Mouse (Mus musculus): Measurements from ENCODE around the gene Hspa1b. TPM values are rescaled to one million over a fixed set of nuclear protein-coding genes. Genes with fewer than 3 reads are reported as not detected.

Gene Hspa1b
- total RNA-seq, 2 experiments from 2014 or later: 1.2 to 2.0 TPM

DNA sequence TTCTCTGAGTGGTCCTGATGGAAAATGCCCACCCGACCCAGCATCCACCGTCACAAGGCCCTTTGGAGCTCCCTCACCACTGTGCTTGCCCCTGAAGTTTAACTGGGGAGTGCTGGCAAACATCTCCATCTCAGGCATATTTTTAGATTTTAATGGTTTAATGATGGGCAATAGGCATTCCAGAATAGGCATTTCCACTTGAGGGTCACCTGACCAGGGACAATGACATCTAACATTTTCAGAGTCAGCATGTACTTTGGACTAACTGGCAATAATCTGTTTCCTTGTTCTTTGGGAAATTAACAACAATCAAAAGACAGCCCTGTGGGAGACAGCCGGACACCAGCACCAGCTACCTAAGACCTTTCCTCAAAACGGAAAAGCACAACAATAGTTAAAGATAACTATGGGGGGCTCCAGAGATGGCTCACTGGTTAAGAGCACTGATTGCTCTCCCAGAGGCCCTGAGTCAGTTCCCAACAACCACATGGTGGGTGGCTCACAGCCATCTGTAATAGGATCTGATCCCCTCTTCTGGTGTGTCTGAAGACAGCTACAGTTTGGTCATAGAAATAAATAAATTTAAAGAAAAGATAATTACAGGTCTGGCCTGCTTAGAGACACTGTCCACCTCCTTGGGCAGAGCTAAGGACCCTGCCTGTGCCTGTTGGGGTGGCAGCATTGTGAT, 15.8 kb downstream of the Hspa1b start:
- DNase-seq (ENCODE audit: extremely low spot score in 1 of 2, low spot score in 2 of 2): no peak
- intact Hi-C loops (cut with DNase I): no loop called here

DNA sequence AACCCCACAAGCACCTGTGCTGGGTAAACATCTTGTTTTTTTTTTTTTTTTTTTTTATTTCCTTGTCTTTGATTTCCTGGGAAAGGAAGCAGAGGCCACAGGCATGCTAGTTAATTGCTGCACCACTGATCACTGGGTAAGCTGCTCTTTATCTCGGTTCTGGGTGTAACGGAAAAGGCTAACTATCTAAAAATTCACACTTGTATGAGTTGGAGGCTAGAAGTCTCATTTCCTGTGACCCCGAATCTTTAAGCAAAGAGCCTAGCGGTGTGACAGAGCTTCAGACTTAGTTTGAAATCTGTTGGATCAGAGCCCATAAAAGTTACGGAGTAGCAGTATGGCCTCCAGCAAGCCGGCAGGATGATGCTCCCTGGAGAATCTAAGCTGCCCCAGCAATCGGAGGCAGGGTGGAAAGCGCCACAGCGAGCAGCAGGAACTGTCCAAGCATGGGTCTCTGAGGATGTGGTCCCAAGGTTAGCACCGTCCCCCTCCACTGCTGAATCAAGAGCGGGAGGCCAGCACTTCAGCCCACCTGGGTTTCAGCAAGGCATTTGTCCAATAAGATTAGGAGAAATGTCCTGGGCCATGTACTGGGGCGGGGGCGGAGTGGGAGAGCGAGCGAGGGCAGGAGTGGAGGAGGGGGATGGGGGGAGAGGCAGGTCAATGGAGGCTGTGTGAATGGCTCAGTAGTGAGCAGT, 17.5 kb downstream of the Hspa1b start:
- DNase-seq (ENCODE audit: extremely low spot score in 1 of 2, low spot score in 2 of 2): no peak
- intact Hi-C loops (cut with DNase I): no loop called here

DNA sequence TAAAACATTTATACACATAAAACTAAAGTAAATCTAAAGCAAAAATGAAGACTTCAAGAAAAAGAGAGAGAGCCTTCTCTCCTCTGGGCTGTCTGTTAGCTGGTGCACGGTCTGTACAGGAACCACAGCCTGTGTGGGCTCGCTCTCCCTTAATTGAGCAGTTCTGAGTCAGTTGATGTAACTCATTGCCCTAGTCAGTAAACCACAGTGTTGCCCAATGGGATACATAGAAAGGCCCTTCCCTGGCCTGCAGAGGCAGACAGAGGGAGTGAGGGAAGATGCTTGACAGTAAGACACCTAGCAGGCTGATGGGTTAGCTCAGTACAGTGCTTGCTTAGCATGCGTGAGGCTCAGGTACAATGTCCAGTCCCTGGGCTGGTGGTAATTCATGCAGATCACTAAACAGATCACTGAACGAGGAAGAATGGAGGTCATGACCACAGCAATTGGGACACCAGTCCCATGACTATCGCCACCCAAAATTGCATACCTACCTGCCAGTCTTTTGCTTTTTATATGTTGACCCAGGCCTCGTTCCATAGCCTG, 21.0 kb downstream of the Hspa1b start:
- intact Hi-C loops (cut with DNase I): no loop called here
- no peak for DNase-seq (ENCODE audit: extremely low spot score in 1 of 2, low spot score in 2 of 2)

DNA sequence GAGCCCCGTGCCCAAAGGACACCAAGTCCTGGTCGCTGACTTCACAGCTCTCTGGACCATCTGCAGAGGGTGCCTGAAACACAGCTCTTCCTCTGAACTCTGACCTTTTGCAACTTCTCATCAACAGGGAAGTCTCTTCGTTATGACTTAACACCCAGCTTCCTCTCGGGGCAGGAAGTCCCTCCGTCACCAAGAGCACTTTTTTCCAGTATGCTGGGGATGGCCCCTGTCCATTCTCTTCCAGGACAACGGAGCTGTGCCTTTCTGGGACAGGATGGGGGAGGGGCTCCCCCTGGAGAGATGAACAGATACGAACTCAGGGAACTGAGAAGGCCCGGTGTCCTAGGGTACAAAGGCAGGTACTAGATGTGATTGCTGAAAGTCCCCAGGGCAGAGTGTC, 24.2 kb downstream of the Hspa1b start:
- no peak for DNase-seq (ENCODE audit: extremely low spot score in 1 of 2, low spot score in 2 of 2)
- intact Hi-C loops (cut with DNase I): no loop called here

DNA sequence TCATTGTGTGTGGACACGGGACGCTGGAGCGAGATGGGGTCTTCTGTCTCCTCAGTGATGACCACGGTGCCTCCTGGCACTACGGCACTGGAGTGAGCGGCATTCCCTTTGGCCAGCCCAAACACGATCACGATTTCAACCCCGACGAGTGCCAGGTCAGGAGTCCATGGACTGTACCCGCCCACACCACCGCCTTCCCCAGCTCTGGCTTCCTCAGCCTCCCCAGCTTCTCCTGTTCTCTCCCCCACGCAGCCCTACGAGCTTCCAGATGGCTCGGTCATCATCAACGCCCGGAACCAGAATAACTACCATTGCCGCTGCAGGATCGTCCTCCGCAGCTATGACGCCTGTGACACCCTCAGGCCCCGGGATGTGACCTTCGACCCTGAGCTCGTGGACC, 25.0 kb downstream of the Hspa1b start:
- no peak for DNase-seq (ENCODE audit: extremely low spot score in 1 of 2, low spot score in 2 of 2)
- intact Hi-C loops (cut with DNase I): no loop called here

DNA sequence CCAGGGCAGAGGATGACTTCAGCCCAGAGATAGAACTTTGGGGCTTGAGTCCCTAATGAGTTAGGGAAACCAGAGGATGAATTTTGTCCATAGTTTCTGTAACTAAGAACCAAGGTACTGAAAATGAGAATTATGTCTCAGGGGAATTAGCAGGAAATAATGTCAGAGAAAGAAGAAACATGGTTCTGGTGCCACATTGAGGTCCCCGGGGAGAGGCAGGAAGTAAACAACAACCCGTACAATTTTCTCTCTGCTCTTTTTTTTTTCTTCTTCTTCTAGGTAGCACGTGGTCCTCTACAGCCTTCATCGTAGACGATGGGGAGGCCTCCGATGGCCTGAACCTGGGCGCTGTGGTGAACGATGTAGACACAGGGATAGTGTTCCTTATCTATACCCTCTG, 26.8 kb downstream of the Hspa1b start:
- no peak for DNase-seq (ENCODE audit: extremely low spot score in 1 of 2, low spot score in 2 of 2)
- intact Hi-C loops (cut with DNase I): no loop called here

DNA sequence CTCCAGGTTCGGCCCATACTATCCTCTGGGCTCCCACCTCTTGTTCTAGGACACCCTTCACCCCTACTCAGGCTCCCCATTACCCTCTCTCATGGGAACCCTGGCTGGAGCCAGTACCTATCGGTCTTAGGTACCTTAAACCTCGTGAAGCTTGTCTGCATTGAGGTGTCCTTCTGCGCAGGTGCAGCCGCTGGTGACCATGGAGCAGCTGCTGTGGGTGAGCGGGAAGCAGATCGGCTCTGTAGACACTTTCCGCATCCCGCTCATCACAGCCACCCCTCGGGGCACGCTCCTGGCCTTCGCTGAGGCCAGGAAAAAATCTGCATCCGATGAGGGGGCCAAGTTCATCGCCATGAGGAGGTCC, 27.3 kb downstream of the Hspa1b start:
- DNase-seq (ENCODE audit: extremely low spot score in 1 of 2, low spot score in 2 of 2): peak in 1 of 2 experiments; percentile 20
- intact Hi-C loops (cut with DNase I): no loop called here

DNA sequence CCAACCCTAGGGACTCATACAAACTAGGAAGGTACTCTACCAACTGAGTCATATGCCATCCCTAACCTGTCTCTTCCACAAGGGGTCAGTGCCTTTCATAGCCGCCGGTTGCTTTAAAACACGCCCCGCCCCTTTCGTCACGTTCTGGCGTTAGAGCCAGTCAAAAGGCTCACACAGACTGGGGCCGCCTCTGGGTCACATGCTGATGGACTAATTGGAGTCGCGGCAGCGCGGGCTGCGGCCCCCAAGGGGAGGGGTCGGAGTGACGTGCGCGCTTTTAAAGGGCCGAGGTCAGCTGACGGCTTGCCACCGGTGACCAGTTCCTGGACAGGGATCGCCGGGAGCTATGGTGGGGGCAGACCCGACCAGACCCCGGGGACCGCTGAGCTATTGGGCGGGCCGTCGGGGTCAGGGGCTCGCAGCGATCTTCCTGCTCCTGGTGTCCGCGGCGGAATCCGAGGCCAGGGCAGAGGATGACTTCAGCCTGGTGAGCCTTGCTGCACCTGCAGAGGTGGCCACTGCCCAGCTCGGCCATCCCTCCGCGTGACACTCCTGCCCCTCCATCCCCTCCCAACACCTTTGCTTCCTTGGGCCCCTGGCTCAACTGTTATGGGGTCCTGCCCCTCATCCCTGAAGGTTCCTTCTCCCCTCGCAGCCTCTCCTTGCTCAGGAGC, 27.8 kb downstream of the Hspa1b start, which contains the start of gene Neu1:
Gene Neu1, plus strand, starts transcription at position 193 of the 674 bp plus-strand sequence.
- peak; percentile 97 to 99 for DNase-seq (ENCODE audit: extremely low spot score in 1 of 2, low spot score in 2 of 2)
- intact Hi-C loops (cut with DNase I): no loop called here

DNA sequence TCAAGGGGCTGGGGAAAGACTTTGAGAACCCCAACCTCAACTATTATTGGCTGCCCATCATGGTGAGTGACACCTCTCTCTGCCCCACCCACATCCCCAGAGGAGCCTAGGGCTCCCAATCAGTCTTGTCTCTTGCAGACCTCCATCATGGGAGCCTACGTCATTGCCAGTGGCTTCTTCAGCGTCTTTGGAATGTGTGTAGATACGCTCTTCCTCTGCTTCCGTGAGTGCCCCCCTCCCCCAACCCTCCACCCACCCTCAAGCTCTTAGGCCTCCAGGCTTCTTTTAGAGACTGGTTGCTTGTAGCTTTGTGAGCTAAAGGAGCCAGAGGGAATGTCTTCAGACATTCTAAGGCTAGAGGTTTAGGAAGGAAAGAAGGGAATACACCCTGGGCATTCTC, 30.2 kb downstream of the Hspa1b start:
- intact Hi-C loops (cut with DNase I): no loop called here
- DNase-seq (ENCODE audit: extremely low spot score in 1 of 2, low spot score in 2 of 2): no peak

DNA sequence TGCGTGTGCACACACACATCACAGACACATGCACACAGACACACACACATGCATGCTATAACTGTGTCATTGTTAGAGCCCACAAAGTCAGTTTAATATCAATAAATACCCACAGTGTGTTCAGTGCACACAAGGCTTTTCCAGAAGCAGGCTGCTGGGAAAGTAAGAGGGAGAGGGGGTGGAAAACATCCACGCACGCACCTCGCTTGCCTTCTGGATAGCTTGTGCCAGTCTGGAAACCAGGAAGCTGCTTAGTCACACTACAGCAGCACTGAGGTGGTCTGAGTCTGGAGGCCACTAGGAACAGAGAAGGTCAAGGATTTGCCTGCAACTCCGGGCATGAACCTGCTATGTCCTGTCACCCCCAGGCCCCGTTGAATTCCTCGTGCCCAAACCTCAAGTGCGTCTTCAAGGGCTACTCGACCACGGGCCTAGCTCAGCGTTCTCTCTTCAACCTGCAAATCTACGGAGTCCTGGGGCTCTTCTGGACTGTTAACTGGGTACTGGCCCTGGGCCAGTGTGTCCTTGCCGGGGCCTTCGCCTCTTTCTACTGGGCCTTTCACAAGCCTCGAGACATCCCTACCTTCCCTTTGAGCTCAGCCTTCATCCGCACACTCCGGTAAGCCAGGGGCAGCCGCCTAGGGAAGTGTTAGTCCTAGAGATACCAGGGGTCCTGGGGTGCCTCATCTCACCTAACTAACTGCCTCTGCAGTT, 31.6 kb downstream of the Hspa1b start:
- no peak for DNase-seq (ENCODE audit: extremely low spot score in 1 of 2, low spot score in 2 of 2)
- intact Hi-C loops (cut with DNase I): no loop called here

DNA sequence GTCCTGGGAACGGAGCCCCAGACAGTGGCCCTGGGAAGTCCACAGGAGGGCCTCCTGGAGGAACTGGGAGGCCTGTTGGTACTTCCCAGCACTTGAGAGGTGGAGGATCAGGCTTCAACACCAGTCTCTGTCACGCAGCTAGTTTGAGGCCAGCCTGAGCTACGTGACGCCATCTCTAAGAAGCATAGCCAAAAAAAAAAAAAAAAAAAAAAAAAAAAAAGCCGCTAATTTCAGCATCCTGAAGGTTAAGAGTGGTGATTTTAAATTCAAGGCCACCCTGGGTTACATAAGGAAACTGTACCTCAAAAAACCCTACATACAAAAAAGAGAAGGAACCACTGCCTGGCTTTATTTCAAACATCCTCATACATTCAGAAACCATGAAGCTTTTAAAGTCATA, 34.8 kb downstream of the Hspa1b start:
- intact Hi-C loops (cut with DNase I): no loop called here
- DNase-seq (ENCODE audit: extremely low spot score in 1 of 2, low spot score in 2 of 2): no peak

DNA sequence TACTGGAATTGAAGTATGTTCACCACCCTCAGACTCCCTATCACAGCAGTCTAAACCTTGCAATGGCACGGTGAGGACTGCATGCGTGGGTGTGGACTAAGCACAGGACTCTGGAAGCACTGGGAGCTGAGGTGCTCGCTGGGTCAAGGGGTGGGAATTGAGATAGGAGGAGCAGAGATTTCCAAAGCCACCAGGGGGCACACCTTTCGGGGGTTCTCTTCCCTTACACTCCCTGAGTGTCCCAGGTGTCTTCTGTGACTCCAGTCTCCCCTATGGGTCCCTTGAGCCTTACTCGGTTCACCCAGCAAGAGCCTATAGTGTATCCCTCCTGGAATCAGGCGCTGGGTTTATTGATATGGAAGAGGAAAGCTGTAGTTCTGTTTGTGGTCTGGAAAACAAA, 36.1 kb downstream of the Hspa1b start:
- intact Hi-C loops (cut with DNase I): no loop called here
- no peak for DNase-seq (ENCODE audit: extremely low spot score in 1 of 2, low spot score in 2 of 2)

DNA sequence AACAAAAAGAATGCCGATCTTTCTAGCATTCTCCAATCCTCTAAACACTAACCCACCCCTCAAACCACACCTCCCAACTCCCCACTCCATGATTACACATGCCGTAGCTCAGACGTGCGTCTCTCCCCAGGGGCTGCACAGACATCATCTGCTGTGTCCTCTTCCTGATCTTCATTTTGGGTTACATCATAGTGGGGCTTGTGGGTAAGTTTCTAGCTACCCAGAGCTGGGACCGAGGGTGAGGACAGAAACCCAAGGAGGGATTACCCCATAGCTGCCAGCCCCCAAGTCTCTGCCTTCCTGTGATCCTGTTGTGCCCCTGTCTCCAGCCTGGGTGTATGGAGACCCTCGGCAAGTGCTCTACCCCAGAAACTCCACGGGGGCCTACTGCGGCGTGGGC, 41.9 kb downstream of the Hspa1b start:
- intact Hi-C loops (cut with DNase I): no loop called here

DNA sequence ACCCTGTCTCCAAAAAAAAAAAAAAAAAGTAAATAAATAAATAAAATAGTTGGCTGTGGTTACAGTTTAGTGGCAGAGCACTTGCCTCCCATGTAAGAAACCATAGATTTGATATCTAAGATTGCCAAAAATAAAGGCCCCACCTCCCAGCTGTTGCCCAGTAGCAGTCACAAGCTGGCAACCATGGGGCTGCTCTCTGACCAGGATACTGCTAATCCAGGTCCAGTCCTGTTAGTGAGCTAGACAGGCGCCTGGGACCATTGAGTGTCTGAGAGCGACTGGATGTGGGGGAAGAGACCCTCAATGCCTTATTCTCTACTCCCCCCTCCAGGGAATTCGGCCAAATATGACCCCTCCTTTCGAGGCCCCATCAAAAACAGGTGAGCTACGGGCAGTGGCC, 42.7 kb downstream of the Hspa1b start:
- intact Hi-C loops (cut with DNase I): no loop called here
- DNase-seq (ENCODE audit: extremely low spot score in 1 of 2, low spot score in 2 of 2): no peak

More for the DNA sequence above, 41.9 kb downstream of the Hspa1b start:
- DNase-seq (ENCODE audit: extremely low spot score in 1 of 2, low spot score in 2 of 2): no peak

DNA sequence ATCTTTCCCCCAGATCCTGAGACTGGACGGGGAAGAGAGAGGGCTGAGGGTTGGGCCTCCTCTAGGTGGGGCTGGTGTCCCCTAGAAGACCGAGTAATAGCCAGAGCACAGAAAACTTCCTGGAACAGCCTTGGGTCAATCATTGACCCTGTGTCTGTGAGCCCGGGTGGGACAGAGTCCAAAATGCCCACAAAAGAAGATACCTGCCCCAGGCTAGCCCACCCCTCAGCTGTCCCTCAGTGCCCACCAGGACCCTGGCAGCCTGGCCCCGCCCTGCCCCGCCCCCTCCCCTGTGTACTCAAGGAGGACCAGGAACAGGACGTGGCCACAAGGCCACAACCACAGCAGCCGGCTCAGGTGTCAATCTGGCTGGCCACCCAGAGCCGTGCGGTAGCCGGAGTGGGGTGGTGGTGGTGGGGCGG, 43.6 kb downstream of the Hspa1b start:
- DNase-seq (ENCODE audit: extremely low spot score in 1 of 2, low spot score in 2 of 2): peak in 1 of 2 experiments; percentile 21
- intact Hi-C loops (cut with DNase I): no loop called here

DNA sequence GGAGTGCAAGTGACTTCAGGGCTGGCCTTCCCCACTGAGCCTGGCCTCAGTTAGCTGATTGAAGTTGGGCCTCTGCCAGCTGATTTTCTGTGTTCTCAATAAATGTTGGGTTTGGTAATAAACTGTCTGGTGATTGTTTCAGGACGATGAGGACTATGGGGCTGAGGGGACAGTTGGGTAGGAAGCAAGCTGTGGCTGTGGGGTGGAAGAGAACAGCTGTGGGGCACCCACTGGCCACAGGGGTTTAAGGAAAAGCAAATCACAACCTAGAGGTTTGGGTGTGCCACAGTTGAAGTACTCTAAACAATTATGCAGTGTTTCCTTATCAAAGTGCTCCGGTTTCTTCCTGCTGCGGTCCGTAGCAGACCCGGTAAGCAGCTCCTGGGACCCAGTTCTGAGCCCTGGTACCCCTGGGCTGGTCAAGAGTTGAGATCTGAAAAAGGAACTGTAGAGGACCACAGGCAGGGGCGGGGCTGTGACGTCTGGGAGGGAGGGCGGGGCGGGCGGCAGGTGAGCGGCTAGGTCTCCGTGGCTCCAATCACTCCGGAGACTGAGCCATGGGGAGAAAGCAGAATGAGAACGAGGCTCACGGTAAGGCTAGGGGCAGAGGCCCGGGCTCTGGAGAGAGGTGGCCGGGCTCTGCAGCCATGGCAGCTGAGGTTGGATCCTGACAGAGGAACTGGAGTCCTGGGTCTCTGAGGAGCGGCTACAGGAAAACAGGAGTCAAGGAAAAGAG, 44.9 kb downstream of the Hspa1b start, which contains the start of gene Slc44a4:
Gene Slc44a4, plus strand, starts transcription at position 537 of the 736 bp plus-strand sequence.
- intact Hi-C loops (cut with DNase I): no loop called here

DNA sequence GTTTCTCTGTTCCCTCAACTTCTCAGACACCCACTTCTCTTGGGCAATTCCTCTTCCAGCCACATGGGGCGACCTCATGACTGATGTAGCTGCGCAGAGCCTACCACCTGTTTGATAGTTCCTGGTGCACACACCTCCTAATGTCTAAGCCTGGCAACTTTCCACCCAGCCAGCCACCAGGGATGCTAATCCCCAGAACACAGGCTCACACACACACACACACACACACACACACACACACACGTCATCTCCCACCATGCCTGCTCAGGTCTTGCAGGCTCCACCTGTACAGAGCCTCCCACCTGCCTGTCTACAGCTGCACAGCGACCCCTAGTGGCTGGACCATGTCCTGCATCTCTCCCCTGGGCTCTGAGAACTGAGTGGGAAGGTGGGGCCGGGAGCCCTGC, 47.1 kb downstream of the Hspa1b start:
- peak in 1 of 2 experiments; percentile 73 for DNase-seq (ENCODE audit: extremely low spot score in 1 of 2, low spot score in 2 of 2)
- intact Hi-C loops (cut with DNase I): no loop called here

More for the DNA sequence above, 44.9 kb downstream of the Hspa1b start, which contains the start of gene Slc44a4:
- peak in 1 of 2 experiments; percentile 15 for DNase-seq (ENCODE audit: extremely low spot score in 1 of 2, low spot score in 2 of 2)

DNA sequence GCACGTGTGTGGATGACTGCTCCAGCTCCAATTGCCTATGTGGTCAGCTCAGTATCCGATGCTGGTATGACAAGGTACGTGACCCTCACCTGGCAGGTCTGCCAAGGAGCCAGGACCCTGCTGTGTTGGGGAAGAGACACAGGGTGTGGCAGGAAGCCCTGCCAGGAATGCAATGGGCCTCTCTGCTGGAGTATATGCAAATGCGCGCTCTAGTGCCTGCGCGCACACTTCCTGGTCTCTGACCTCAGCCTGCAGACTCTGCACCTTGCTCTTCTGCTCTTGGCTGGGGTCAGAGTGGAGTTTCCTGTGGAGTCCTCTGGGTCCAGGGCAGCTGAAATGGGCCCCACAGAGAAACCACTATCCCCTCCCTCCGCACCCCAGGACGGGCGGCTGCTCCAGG, 48.1 kb downstream of the Hspa1b start:
- intact Hi-C loops (cut with DNase I): no loop called here
- no peak for DNase-seq (ENCODE audit: extremely low spot score in 1 of 2, low spot score in 2 of 2)

All from left cerebral cortex, postnatal 10 days (tissue).